Mouse (Mus musculus): ENCODE data around the gene Mecom. TPM values are rescaled to one million over a fixed set of nuclear protein-coding genes. Genes with fewer than 3 reads are reported as not detected.
"Not testable (repeated sequence)": the region's sequence is repeated elsewhere in the genome, so short reads cannot be mapped to it uniquely, and the experiment has no call there.

The Mecom gene
- polyA plus RNA-seq, 1 experiment from 2014 or later = 33.2 TPM

DNA sequence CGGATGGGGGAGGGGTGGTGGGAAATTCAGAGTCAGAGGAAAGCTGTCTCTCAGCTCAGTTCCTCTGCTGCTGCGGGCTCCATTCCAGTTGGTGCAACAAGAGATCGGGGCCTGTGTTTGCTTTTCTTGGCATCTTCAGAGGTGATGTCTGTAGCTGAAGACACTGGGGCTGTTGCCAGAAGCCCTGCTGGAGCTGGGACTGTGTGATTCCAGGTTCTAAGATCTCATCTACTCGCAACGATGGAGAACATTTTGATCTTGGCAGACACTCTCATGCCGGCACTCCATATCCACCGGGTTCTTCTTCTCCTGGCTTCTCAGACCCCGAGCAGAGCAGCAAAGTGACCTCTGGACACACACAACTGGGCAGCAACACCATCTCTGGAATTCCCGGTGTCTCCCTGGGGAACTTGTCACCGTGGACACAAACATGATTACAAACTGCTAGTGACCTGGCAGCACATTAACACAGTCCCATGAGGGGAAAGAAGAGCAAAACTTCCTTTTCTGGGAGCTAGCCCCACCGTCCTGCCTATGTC is 908 bp downstream of the Mecom start:
- H3K4me3 ChIP-seq = no peak overlapping the region
- no peak for ATAC-seq (ENCODE audit: low FRiP score, low read depth)
- no peaks in the 10 kb centered on the region for H3K27me3 ChIP-seq
- H3K27ac ChIP-seq (replicated peaks) = no peak overlapping the region
- no peak overlapping the region for H3K9ac ChIP-seq (replicated peaks)
- no peaks in the 10 kb centered on the region for H3K9me3 ChIP-seq
- WGBS = 71% methylated on average over 11 of the region's 11 CpGs
- no peaks in the 10 kb centered on the region for H3K4me1 ChIP-seq
- H3K36me3 ChIP-seq = no peaks in the 10 kb centered on the region
- no peak overlapping the region for H3K4me2 ChIP-seq (replicated peaks)

GRCm38 (mm10) chr3:30546366-30546765 is 1.4 kb downstream of the Mecom start:
- ATAC-seq (ENCODE audit: low FRiP score, low read depth) = no peak
- no peak overlapping the region for H3K27ac ChIP-seq (replicated peaks)
- no peaks in the 10 kb centered on the region for H3K36me3 ChIP-seq
- H3K9me3 ChIP-seq = no peaks in the 10 kb centered on the region
- WGBS = 79% methylated on average over 13 of the region's 13 CpGs
- no peaks in the 10 kb centered on the region for H3K4me1 ChIP-seq
- no peak overlapping the region for H3K4me2 ChIP-seq (replicated peaks)
- no peak overlapping the region for H3K9ac ChIP-seq (replicated peaks)
- no peak overlapping the region for H3K4me3 ChIP-seq
- H3K27me3 ChIP-seq = no peaks in the 10 kb centered on the region

- Histone ChIP-seq H3K27ac (replicated peaks) (no peak overlapping the region), H3K4me3 (no peak overlapping the region), H3K9ac (replicated peaks) (no peak overlapping the region), H3K4me1 (no peaks in the 10 kb centered on the region), H3K4me2 (replicated peaks) (no peak overlapping the region), H3K36me3 (no peaks in the 10 kb centered on the region), H3K9me3 (no peaks in the 10 kb centered on the region), H3K27me3 (no peaks in the 10 kb centered on the region)
- ATAC-seq (ENCODE audit: low FRiP score, low read depth) = no peak
- WGBS = 79% methylated on average over 5 of the region's 5 CpGs
These were observed 2.6 kb downstream of the Mecom start for GRCm38 (mm10) chr3:30545246-30545645.

DNA sequence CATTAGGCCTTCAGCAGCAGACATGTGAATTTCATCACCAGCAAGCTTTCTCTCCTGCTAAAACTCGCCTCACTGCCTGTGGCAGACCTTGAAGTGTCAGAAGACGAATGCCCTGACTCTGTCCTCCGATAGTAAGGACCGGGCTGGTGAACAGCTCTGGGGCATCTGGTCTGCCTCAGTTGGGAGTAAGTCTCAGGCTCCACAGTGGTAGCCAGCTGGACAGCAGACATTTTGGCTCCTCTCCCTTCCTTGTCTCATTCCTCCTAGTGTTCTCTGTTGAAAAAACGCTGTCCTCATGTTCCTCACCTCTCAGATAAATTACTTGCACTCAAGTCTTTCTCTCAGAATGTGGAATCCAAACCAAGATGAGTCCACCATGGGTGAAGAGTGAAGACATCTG is 3.5 kb downstream of the Mecom start:
- no peak overlapping the region for H3K9ac ChIP-seq (replicated peaks)
- H3K27ac ChIP-seq (replicated peaks) = no peak overlapping the region
- H3K4me1 ChIP-seq = no peaks in the 10 kb centered on the region
- H3K9me3 ChIP-seq = no peaks in the 10 kb centered on the region
- no peaks in the 10 kb centered on the region for H3K27me3 ChIP-seq
- WGBS = 77% methylated on average over 5 of the region's 5 CpGs
- H3K4me3 ChIP-seq = no peak overlapping the region
- no peak for ATAC-seq (ENCODE audit: low FRiP score, low read depth)
- H3K4me2 ChIP-seq (replicated peaks) = no peak overlapping the region
- H3K36me3 ChIP-seq = no peaks in the 10 kb centered on the region

GRCm38 (mm10) chr3:30535821-30536220 is 12.0 kb downstream of the Mecom start:
- Histone ChIP-seq H3K27ac (replicated peaks) (no peak overlapping the region), H3K4me2 (replicated peaks) (no peak overlapping the region), H3K36me3 (no peaks in the 10 kb centered on the region), H3K4me1 (no peaks in the 10 kb centered on the region), H3K9me3 (no peaks in the 10 kb centered on the region), H3K9ac (replicated peaks) (no peak overlapping the region), H3K4me3 (no peak overlapping the region), H3K27me3 (no peaks in the 10 kb centered on the region)
- WGBS = 86% methylated on average over 11 of the region's 11 CpGs
- no peak for ATAC-seq (ENCODE audit: low FRiP score, low read depth)

DNA sequence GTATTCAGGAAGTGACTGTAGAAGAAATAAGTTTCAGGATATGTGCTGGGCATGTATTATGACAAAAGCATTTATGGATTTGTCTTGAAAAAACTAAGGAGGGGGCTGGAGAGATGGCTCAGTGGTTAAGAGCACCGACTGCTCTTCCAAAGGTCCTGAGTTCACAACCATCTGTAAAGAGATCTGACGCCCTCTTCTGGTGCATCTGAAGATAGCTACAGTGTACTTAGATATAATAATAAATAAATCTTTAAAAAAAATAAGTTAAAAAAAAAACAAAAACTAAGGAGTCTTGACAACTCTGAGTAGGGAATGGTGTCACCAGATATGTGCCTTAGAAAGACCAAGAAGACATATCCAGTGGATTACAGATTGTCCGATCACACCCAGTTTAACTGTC is 27.1 kb downstream of the Mecom start:
- not testable (repeated sequence) for H3K9ac ChIP-seq (replicated peaks); ATAC-seq (ENCODE audit: low FRiP score, low read depth); H3K36me3 ChIP-seq; H3K4me3 ChIP-seq; H3K4me1 ChIP-seq; H3K27ac ChIP-seq (replicated peaks); H3K4me2 ChIP-seq (replicated peaks); H3K9me3 ChIP-seq
- 48% methylated on average over 3 of the region's 3 CpGs for WGBS
- peaks cover 20% of the 10 kb centered on the region for H3K27me3 ChIP-seq

- H3K9me3 ChIP-seq = no peaks in the 10 kb centered on the region
- 38% methylated on average over 1 of the region's 1 CpGs for WGBS
- no peak overlapping the region for H3K9ac ChIP-seq (replicated peaks)
- H3K36me3 ChIP-seq = no peaks in the 10 kb centered on the region
- H3K4me2 ChIP-seq (replicated peaks) = no peak overlapping the region
- H3K27me3 ChIP-seq = peaks cover 29% of the 10 kb centered on the region
- H3K4me3 ChIP-seq = no peak overlapping the region
- H3K27ac ChIP-seq (replicated peaks) = no peak overlapping the region
- H3K4me1 ChIP-seq = peaks cover 11% of the 10 kb centered on the region; the same call in 1 of the 2 replicates
- ATAC-seq (ENCODE audit: low FRiP score, low read depth) = no peak
These were observed 28.4 kb downstream of the Mecom start for GRCm38 (mm10) chr3:30519425-30519824.

- H3K4me3 ChIP-seq = peak overlapping the region; percentile 48; the same call in 1 of the 2 replicates
- peaks cover 28% of the 10 kb centered on the region for H3K4me1 ChIP-seq
- no peak for ATAC-seq (ENCODE audit: low FRiP score, low read depth)
- H3K9ac ChIP-seq (replicated peaks) = no peak overlapping the region
- H3K4me2 ChIP-seq (replicated peaks) = peak overlapping the region; percentile 84
- H3K36me3 ChIP-seq = no peaks in the 10 kb centered on the region
- no peaks in the 10 kb centered on the region for H3K9me3 ChIP-seq
- no peak overlapping the region for H3K27ac ChIP-seq (replicated peaks)
- peaks cover 59% of the 10 kb centered on the region for H3K27me3 ChIP-seq
- WGBS = 7% methylated on average over 9 of the region's 9 CpGs
These were observed 32.0 kb downstream of the Mecom start for GRCm38 (mm10) chr3:30515795-30516170.

DNA sequence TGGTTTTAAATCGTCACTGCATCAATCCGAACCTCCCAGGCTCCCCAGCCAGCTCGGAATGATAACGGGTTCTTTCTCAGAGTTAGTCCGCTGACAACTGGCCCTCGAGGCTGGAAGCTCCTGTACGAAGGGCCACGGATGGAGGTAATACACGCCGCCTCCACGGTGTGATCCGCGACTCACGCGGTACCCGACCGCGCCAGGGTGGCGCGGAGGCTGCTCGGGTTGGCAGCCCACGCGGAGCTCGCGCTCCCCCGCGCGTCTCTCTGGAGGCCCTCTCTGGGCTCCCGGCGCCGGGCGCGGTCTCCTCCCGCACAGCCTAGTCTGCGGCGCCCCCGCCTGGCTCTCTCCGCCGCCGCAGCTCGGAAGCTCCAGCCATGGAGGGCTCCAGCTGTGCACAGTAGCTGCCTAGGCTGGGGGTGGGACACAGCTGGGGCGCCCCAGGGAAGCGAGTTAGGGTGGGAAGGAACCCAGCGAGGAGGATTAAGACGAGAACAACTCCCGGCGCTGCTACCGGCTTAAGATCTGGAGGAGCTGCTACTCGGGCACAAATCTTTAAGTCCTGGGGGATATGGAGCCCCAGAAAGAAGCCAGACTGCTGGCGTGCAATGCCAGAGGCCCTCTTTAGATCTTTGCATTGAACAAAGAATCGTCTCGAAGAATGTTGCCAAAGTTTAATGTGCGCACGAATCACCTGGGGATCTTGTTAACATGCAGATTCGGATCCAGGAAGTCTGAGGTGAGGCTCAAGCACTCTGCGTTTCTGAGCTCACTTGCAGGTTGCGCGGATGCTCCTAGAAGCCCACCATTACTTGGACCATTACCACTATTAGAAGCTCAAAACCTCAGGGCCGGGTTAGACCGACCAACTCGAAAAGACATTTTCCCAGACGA is 32.7 kb downstream of the Mecom start:
- Histone ChIP-seq H3K4me1 (peaks cover 31% of the 10 kb centered on the region), H3K36me3 (no peaks in the 10 kb centered on the region), H3K27ac (replicated peaks) (no peak overlapping the region), H3K9ac (replicated peaks) (peak overlapping the region; percentile 12; the same call in 1 of the 2 replicates), H3K4me2 (replicated peaks) (peak overlapping the region; percentile 84), H3K9me3 (no peaks in the 10 kb centered on the region), H3K27me3 (peaks cover 65% of the 10 kb centered on the region), H3K4me3 (peak overlapping the region; percentile 48)
- peak; percentile 94 for ATAC-seq (ENCODE audit: low FRiP score, low read depth)
- under 1% methylated on average over 60 of the region's 62 CpGs for WGBS

DNA sequence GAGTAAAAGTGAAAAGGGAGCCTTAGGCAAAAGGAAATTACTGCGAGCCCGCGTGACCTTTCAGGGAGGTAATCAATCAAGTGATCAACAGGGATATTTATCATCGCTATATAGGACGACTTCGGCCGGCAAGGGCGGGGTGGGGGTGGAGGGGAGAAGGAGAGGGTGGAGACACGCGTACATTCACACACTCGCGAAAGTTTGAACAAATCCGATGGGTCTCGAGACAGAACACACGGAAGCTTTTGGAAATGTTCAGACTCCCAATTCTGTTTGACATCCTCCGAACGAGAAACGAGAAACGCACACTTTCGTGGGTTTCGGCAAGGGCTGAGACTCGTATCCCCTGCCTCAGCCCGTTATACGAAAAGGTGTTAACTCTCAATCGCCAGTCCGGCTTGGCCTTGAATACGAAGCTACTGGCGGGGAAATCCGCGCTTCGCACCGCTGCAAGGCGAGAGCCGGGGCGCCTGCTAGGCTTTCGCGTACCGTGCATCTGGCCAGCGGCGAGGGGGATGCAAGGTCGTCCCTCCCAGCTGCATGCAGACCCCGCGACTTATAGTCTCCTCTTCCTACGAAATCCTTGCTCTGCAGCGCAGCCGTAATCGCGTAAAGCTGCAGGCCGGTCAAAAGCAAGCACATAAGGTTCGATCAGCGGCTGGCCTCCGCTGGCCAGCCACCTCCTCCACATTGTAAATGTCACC is 33.6 kb downstream of the Mecom start:
- Histone ChIP-seq H3K4me2 (replicated peaks) (peak overlapping the region; percentile 84), H3K4me3 (peak overlapping the region; percentile 48), H3K36me3 (no peaks in the 10 kb centered on the region), H3K27me3 (peaks cover 71% of the 10 kb centered on the region), H3K27ac (replicated peaks) (no peak overlapping the region), H3K9ac (replicated peaks) (peak overlapping the region; percentile 54), H3K4me1 (peaks cover 35% of the 10 kb centered on the region), H3K9me3 (no peaks in the 10 kb centered on the region)
- WGBS = under 1% methylated on average over 52 of the region's 52 CpGs
- peak; percentile 8 for ATAC-seq (ENCODE audit: low FRiP score, low read depth)

- peaks cover 39% of the 10 kb centered on the region for H3K4me1 ChIP-seq
- no peak overlapping the region for H3K27ac ChIP-seq (replicated peaks)
- peak overlapping the region; percentile 54; the same call in 1 of the 2 replicates for H3K9ac ChIP-seq (replicated peaks)
- no peaks in the 10 kb centered on the region for H3K9me3 ChIP-seq
- H3K27me3 ChIP-seq = peaks cover 74% of the 10 kb centered on the region
- H3K36me3 ChIP-seq = no peaks in the 10 kb centered on the region
- no peak for ATAC-seq (ENCODE audit: low FRiP score, low read depth)
- H3K4me2 ChIP-seq (replicated peaks) = peak overlapping the region; percentile 84
- peak overlapping the region; percentile 48 for H3K4me3 ChIP-seq
- WGBS = 4% methylated on average over 16 of the region's 16 CpGs
These were observed 34.4 kb downstream of the Mecom start for GRCm38 (mm10) chr3:30513314-30513997.
